Mouse (Mus musculus) embryo, embryonic 10.5 days (tissue): Measurements from ENCODE around the gene Pecam1.
"Not testable (repeated sequence)": the region's sequence is repeated elsewhere in the genome, so short reads cannot be mapped to it uniquely, and the experiment has no call there.

Experiments used
- DNase-seq: peaks from one replicate; pipeline ENCODE4 v3.0.0-alpha.2; 2015; ENCODE audit warnings: low spot score

The Pecam1 gene

DNA sequence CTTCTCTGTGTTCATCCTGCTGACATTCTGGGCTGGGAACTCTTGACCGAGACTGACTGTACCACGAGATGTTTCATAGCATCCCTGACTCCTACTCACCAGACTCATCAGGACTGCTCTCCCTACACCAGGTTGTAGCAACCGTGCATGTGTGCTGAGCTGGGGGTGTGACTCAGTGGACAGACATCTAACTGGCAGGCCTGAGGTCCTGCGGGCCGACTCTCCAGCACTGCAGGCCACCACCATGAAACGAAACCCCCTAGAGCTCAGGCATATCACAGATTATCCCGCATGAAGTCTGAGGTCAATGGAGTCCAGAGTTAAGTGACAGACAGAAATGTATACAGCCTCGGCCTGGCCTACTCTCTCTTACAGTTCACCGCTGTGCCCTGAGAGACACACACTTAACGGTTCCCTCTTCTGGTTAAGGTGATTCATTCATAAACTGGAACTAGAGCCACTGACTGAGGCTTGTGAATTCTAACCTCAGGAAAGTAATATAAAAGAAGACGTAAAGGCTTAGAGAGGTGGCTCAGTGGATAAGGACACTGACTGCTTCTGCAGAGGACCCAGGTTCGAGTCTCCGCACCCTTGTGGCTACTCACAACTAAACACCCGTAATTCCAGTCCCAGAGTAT, 83.8 kb downstream of the Pecam1 start:
- no peak for DNase-seq

- no peak for DNase-seq
These were observed 84.6 kb downstream of the Pecam1 start for GRCm38 (mm10) chr11:106665841-106666240.

DNA sequence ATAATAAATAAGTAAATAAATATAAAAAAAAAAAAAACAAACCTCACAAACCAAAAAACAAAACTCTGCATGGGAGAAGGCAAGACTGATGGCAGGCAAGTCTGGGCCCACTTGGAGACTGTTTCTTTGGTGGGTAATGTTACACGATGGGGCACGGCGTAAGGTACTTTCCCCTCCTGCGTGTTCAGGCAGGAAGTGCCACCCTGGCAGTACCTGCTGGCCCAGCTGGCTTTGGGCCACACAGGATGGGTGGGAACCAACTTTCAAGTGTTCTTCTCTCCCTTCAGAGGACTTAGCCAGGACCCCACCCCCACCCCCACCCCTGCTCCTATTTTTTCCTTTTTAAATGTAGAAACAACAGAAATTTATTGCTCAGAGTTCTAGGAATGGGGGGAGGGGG, 85.1 kb downstream of the Pecam1 start:
- no peak for DNase-seq

DNA sequence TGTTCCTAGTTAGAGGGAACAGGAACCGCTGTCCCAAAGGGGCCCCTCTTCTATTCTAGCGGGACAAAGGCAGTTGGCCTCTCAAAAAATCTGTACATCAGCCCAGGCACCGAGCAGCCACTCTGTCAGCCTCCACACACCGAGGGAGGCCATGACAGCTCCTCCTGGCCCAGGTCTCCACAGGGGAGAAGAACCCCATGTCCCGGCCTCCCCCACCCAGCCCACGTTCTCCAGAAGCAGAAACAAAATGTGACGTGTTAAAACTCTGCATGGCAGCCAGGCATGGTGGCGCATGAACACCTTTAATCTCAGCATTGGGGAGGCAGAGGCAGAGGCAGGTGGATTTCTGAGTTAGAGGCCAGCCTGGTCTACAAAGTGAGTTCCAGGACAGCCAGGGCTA, 85.7 kb downstream of the Pecam1 start:
- no peak for DNase-seq

DNA sequence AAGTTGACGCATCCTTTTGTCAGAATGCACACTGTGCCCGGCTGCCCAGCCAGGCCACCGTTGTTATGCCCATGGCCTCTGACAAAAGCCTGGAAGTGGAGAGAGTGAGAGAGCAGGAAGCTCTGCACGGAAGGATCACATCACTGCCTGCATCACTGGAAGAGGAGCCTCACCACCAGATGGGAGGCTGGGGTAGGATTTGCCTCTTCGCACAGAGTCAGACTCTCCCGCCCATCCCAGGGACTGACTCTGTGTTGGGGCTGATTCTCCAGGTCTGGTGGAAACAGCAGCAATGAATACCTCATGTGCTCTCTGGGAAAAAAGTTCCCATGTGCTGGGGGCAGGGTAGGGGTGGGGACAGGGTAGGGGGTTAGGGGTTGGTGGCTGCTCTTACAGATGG, 86.6 kb downstream of the Pecam1 start:
- no peak for DNase-seq

DNA sequence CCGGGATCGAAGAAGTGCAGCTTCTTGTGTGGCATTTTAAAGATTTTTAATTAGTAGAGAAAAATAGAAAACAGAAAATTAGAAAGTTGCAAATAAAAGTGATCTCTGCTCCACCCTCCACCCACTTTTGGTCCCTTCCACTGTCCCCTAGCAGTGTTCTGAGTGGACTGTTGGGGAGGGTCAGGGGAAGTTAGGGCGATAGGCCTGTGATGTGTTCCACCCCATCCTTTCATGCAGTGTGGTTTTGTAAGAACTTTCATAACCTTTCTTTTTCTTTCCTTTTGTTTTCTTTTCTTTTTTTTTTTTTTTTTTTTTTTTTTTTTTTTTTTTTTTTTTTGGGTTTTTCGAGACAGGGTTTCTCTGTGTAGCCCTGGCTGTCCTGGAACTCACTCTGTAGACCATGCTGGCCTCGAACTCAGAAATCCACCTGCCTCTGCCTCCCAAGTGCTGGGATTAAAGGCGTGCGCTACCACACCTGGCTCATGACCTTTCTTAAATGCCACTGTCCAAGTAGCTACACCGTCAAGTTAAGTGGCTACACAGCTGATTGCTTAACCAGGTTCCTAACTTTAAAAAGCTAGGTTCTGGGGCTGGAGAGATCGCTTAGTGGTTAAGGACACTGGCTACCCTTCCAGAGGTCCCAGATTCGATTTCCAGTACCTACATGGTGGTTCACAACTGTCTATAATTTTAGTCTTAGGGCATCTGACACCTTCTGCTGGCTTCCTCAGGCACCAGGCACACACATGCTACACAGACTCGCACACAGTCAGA, 87.6 kb downstream of the Pecam1 start:
- DNase-seq: no peak

- DNase-seq: peak; percentile 61
These were observed 89.9 kb downstream of the Pecam1 start for GRCm38 (mm10) chr11:106660453-106661081.

DNA sequence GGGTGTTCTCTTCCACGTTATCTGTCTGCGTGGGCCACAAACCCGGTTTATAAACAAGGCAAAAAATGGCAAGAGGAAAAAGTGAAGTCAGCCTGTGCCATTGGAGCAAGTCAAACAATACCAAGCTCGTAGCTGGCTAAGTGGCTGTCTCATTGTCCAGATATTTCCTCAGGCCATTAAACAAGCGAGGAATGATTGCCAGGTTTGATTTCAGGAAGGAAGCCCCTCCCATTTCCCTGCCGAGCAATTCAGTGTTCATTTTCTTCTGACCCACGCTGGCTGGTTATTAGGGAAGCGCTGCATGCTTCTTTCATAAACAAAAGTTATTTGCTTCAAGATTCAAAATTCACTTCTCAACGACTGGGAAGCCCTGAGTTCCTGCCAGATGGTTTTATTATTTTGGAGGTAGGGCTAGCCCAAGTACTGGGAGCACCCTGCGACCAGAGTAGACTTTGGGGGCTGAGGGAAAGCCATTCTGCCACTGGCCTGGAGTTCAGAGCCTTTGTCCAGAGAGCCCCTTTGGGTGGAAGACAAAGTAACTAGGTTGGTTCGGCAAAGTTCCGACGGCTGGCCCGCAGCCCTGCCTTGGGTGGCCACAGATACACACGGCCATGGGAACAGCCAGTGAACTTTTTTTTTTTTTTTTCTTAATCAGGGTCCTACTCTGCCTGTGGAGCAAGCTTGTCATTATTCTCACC, 90.7 kb downstream of the Pecam1 start:
- DNase-seq: peak; percentile 53

GRCm38 (mm10) chr11:106658051-106658880, 92.2 kb downstream of the Pecam1 start:
- DNase-seq: no peak

DNA sequence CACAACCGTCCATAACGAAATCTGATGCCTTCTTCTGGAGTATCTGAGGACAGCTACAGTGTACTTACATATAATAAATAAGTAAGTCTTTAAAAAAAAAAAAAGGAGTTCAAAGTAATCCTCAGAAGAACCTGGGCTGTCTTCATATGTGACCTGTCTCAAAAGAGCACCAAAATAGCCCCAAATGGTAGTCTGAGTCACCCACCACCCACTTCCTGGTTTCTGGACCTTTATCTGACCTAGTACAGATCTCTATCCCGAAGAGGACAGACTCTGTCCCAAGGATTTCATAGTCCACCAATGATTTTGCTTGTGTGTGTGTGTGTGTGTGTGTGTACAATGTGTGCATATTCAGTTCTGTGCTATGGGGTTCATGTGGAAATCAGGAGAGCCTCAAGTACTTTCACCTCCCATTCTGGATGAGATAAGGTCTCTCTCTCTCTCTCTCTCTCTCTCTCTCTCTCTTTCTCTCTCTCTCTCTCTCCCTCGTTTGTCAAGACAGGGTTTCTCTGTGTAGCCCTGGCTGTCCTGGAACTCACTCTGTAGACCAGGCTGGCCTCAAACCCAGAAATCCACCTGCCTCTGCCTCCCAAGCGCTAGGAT, 93.4 kb downstream of the Pecam1 start:
- not testable (repeated sequence) for DNase-seq

GRCm38 (mm10) chr11:106648347-106648746, 102.1 kb downstream of the Pecam1 start:
- DNase-seq: peak; percentile 85

DNA sequence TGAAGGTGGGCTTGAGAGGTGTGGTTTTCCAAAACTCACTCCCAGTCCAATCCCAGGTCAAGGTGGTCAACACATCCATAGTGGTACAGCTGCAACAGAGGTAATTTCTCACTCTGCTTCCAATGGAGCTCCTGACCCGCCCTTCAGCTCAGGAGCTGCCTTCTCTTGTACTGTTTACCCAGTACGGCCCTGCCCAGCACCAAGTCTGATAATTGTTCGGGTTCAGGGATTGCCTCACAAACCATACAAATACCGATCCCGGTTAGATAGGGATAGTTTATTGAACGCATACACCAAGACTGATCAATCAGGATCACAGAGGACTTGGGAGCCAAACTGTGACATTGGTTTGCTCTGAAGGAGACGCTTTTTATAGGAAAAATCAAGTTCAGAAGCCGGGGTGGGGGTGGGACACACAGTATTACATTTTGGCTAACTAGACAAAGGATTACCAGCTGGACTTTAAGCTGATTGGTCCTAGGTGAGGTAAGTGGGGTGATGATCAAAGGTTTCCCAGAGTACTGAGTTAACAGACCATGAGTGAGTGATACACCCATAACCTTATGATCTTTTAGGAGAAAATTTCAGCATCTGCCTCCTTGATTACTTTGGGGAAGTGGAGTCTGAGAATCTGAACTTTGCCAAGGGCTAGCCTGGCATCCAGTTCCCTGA, 107.3 kb downstream of the Pecam1 start:
- no peak for DNase-seq

DNA sequence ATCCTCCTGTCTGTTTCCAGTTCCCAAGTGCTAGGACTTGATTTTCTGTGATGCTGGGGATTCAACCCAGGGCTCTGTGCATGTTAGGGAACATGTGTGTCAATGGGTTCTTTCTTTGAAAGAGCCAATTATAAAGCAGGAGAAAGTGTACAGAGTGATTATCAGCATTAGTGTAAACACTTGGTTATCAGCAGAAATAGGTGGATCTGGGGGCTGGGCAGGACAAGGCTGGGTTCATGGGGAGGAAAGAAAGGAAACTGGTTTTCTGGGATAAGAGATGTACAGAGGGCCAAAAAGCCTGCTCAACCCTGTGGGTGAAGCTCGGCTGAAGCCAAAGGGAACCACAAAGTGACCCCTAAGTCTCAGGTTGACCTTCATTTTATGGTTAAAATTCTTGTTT, 108.8 kb downstream of the Pecam1 start:
- no peak for DNase-seq

GRCm38 (mm10) chr11:106640059-106640458, 110.4 kb downstream of the Pecam1 start:
- DNase-seq: peak; percentile 52

GRCm38 (mm10) chr11:106639356-106639692, 111.1 kb downstream of the Pecam1 start:
- DNase-seq: no peak

- DNase-seq: no peak
These were observed 111.7 kb downstream of the Pecam1 start for GRCm38 (mm10) chr11:106638551-106639355.

GRCm38 (mm10) chr11:106637754-106638153, 112.7 kb downstream of the Pecam1 start:
- peak; percentile 46 for DNase-seq

DNA sequence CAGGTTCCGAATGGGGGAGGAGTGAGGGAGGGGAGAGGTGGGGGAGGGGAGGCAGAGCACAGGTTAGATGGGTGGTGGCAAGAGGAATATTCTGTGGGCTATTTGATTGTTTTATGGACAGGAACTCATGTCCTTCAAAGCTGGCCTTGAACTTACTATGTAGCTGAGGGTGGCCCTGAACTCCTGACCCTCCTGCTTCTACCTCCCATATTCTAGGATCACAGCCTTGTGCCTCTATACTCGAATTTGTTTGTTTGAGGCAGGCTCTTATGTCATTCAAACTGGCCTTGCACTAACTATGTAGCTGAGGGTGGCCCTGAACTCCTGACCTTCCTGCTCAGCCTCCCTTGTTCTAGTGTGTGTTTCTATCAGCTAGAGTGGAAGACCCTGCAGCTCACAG, 114.5 kb downstream of the Pecam1 start:
- no peak for DNase-seq

- DNase-seq: not testable (repeated sequence)
These were observed 116.3 kb downstream of the Pecam1 start for GRCm38 (mm10) chr11:106634175-106634574.

- no peak for DNase-seq
These were observed 117.0 kb downstream of the Pecam1 start for GRCm38 (mm10) chr11:106633456-106633855.
